Mouse (Mus musculus) testis, adult 2 months (tissue): Measurements from ENCODE around the gene Loxl3.

Experiments
- CTCF ChIP-seq: fragments of 200-500 bp; IDR thresholded peaks from 2 replicates; pipeline ENCODE4 v1.5.1; 2012; ENCODE audit warnings: low read depth, mild to moderate bottlenecking, inconsistent platforms, low read length, moderate library complexity; ENCODE audit not compliant: control insufficient read depth, insufficient read depth, insufficient replicate concordance
- POLR2A ChIP-seq: fragments of 200-500 bp; IDR thresholded peaks from 2 replicates; pipeline ENCODE4 v1.6.1; 2012; ENCODE audit warnings: low read depth, mild to moderate bottlenecking, inconsistent platforms, low read length, moderate library complexity; ENCODE audit not compliant: control insufficient read depth

GRCm38 (mm10) chr6:83010010-83010409, 24.0 kb upstream of the Loxl3 start:
- TF ChIP-seq CTCF (no peak), POLR2A (no peak)
